Mouse (Mus musculus) kidney, adult 18-20 months (tissue): Measurements from ENCODE around the gene 4921501E09Rik.
"Not testable (repeated sequence)": the region's sequence is repeated elsewhere in the genome, so short reads cannot be mapped to it uniquely, and the experiment has no call there.

Source experiments
- DNase-seq: peaks from one replicate; pipeline ENCODE4 v3.0.0; 2021

Gene 4921501E09Rik

DNA sequence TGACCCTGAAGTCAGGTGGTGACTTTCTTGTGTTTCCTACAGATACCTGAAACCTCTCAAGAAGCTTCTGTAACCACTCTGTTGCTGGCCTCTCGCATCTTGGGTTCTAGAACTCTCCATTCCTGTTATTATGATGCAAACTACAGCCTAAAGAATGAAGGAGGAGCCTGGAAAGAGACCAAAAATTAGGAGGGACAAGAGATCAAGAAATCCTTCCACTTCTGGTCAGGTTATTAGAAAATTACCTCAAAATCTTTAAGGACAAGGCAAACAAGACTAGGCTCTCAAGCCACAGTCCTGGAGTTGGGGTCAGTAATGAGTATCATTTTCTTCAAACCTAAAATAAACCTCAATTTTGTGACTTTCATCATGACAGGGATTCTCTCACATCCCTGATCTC is at the start of gene 4921501E09Rik:
Gene 4921501E09Rik, minus strand, starts transcription at position 101 of the 400 bp plus-strand sequence.
- DNase-seq = no peak

DNA sequence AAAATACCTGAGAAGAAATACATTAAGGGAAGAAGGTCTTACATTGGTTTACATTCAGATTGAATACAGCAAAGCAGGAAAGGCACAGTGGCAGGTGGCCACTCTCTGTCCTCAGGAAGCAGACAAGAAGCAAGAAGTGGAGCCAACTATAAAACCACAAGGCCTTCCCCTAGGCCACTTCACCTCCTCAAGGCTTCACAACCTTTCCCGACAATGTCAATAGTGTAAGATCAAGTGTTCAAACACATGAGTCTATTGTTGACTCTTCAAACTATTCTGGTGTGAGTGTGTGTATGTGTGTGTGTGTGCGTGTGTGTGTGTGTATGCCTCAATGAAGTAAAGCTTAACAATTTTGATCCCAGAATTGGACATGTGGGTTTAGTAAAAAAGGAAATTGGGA is 29.5 kb upstream of the 4921501E09Rik start:
- DNase-seq = no peak

- peak; percentile 91 for DNase-seq
Measured at GRCm38 (mm10) chr17:33092391-33093193, 24.7 kb upstream of the 4921501E09Rik start.

DNA sequence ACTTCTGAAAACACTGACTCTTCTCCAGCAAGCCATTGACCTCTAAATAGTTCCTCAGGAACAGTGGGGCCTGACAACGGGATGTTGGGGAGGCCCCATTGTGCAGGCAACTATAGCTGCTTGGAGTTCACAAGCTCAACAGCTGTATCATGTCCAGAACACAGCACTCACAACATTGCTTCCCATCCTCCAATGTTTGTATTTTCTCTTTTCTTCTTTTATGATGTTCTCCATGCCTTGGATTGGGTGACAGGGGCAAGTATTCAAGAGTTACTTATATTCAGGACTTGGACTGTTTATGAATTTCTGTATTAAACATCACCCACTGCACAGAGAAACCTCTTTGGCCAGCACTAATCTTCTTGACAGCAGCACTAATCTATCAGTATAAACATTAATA is 23.8 kb upstream of the 4921501E09Rik start:
- no peak for DNase-seq

DNA sequence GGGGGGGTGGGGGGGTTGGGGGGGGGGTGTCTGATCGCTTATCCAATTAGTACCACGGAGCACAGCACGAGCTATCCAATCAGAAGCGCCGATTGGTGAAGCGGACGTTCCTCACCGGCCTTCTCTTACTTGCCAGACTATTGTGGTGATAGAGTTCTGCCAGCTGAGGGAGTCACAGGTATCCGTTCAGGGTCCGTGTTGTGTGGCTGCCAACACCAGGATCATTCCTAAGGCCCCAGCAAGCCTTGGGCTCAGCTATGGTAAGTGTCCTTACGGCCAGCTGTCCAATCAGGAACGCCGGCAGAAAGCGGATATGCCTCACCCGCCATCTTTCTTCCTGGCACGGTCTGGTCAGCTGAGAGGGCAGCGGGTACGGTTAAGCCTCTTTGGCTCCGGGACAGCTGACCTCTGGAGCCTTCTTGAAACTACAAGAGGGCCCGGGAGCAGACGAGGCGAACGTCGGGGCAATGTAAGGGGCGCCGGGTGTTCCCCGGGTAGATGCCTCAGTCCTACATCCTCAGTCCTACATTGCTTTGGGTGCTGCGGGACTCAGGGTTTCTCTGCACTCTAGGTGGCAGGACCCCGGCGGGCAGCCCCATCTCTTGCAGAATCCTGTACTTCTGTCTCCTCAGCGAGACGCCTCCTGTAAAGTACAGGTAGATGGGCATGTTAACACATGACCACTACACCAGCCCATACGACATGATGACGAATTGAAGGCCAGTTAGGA is 21.5 kb upstream of the 4921501E09Rik start, which contains the start of gene Zfp563:
Gene Zfp563, plus strand, starts transcription at position 91 of the 730 bp plus-strand sequence.
- DNase-seq = peak; percentile 97

DNA sequence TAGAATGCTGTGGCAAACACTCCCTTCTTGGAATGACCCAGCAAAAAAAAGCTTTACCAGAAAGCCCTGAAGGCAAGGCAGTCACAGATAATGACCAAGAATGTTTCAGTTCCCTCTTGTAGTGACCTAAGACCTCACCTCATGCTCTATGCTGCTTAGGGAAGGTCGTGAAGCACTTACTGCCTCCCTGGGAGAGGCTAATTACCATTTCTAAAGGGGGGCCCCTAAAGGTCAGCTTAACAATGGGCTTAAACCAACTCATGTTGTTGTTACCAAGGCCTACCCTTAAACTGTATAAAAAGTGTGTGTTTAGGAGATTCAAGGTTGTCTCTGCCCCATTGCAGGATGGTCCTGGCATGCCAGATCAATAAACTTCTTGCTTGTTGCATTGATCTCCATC is 4.9 kb downstream of the 4921501E09Rik start:
- no peak for DNase-seq

DNA sequence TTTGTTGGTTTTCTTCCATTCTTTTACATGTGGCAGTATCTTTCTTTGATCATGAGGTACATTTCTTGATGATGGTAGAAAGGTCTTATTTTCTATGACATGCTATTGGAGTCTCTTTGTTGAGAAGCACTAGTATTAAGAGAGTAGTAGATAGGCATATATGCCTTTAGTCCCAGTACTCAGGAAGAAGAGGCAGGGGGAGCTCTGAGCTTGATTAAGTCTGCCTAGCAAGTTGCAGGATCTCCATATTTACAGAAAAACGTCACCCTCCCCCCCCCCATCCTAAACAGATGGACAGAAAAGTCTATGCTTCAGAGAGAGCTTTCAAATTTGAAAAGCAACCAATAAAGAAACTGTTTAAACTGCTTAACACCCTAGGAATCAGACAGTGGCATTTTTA is 9.1 kb downstream of the 4921501E09Rik start:
- DNase-seq = no peak

GRCm38 (mm10) chr17:33032900-33033891 is 34.7 kb downstream of the 4921501E09Rik start, which contains the start of gene Zfp763:
Gene Zfp763, minus strand, starts transcription at chr17:33033402.
- DNase-seq = peak; percentile 86

- DNase-seq = no peak
Measured at GRCm38 (mm10) chr17:33032376-33032775, 35.5 kb downstream of the 4921501E09Rik start.

DNA sequence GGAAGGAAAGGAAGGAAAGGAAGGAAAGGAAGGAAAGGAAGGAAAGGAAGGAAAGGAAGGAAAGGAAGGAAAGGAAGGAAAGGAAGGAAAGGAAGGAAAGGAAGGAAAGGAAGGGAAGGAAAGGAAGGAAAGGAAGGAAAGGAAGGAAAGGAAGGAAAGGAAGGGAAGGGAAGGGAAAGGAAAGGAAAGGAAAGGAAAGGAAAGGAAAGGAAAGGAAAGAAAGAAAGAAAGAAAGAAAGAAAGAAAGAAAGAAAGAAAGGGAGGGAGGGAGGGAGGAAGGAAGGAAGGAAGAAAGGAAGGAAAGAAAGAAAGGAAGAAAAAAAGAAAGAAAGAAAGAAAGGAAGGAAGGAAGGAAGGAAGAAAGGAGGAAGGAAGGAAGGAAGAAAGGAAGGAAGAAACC is 47.4 kb downstream of the 4921501E09Rik start:
- DNase-seq = not testable (repeated sequence)
